Comparison of ENCODE assay signal across 8 mouse cellular contexts in the genomic region with DNA sequence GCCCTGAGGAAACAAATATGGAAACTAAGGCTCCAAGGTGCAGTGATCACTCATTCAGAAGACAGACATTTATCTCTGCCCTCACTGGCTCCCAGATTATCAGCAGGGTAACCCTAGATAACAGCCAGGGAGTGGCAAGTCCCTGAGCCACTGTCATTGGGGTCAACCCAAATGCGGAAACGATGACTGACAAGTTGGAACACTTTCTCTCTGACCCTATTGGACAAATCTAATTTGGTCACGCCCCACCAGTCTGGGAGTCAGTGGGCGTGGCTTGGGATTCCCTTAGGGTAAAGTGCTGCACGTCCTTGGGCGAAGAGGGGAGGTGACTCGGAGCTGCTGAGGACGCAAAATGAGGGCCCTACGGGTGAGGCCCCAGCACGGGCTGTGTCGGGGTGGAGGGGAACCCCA. TPM values are rescaled to one million over a fixed set of nuclear protein-coding genes. Genes with fewer than 3 reads are reported as not detected.
DNase-seq lines count a peak whose midpoint lies in the region; ATAC-seq and TF ChIP-seq lines count a peak whose summit lies in the region.

A gene (plus strand): TSS at position 266 of the 411 bp plus-strand sequence.

- peak; percentile 82 for DNase-seq in forebrain, embryonic 11.5 days (ENCODE audit: low spot score)
- peak; percentile 86 for DNase-seq in heart, postnatal 25 days (ENCODE audit: low spot score)
- peak; percentile 72 for DNase-seq in layer of hippocampus, adult 11-12 months (ENCODE audit: low spot score)
- DNase-seq in lung, postnatal 0 days (ENCODE audit: low spot score), result peak; percentile 96
- DNase-seq in ovary, postnatal 10 days (ENCODE audit: low spot score), result peak; percentile 46
- DNase-seq in thymus, postnatal 10 days (ENCODE audit: low spot score in 2 of 2), result peak; percentile 84 to 86

- no peaks in the 10 kb centered on the region for H3K9me3 ChIP-seq in ES-Bruce4 (replicated peaks; ENCODE audit: control insufficient read depth, insufficient read depth, low read length, poor library complexity, severe bottlenecking)
- no peaks in the 10 kb centered on the region for H3K9me3 ChIP-seq in forebrain, embryonic 11.5 days (ENCODE audit: control insufficient read depth, low read length)
- H3K9me3 ChIP-seq in lung, postnatal 0 days (ENCODE audit: low read length), result no peaks in the 10 kb centered on the region

- intact Hi-C loops in heart, postnatal 25 days (cut with DNase I), result loop anchor here (5.0 kb wide), 1 partner anchor 33 kb away; no protein-coding TSS in a partner anchor

- TF ChIP-seq CTCF in ES-Bruce4 (IDR thresholded peaks at IDR 0.05; ENCODE audit: low read depth, low read length), result no peak
- no peak for TF ChIP-seq CTCF in lung, postnatal 0 days (IDR thresholded peaks at IDR 0.05)

- H3K36me3 ChIP-seq in ES-Bruce4 (ENCODE audit: control insufficient read depth, insufficient read depth, low read length, poor library complexity, severe bottlenecking), result peaks cover 22% of the 10 kb centered on the region
- peaks cover 4% of the 10 kb centered on the region for H3K36me3 ChIP-seq in forebrain, embryonic 11.5 days (ENCODE audit: control insufficient read depth, insufficient read depth, low read length)
- H3K36me3 ChIP-seq in lung, postnatal 0 days (ENCODE audit: insufficient read depth, low read length), result peaks cover 18% of the 10 kb centered on the region

- TF ChIP-seq EP300 in ES-Bruce4 (IDR thresholded peaks at IDR 0.05; ENCODE audit: insufficient read depth, low read depth, low read length), result peak; percentile 78; the same call in 1 of the 2 replicates
- TF ChIP-seq EP300 in lung, postnatal 0 days (IDR thresholded peaks at IDR 0.05), result no peak

- peak within 1 kb of the TSS; percentile 49 for H3K4me2 ChIP-seq in forebrain, embryonic 11.5 days (ENCODE audit: low read depth, low read length, severe bottlenecking)
- peak within 1 kb of the TSS; percentile 53 for H3K4me2 ChIP-seq in lung, postnatal 0 days (replicated peaks; ENCODE audit: low read depth, low read length)

- H3K27ac ChIP-seq in ES-Bruce4 (ENCODE audit: insufficient read depth, low read length), result peak within 1 kb of the TSS; percentile 65
- H3K27ac ChIP-seq in brown adipose tissue, adult 24 weeks (replicated peaks; ENCODE audit: low read depth, low read length), result peak within 1 kb of the TSS; percentile 82
- H3K27ac ChIP-seq in forebrain, embryonic 11.5 days (ENCODE audit: low read depth, low read length), result no peak within 1 kb of the TSS
- no peak within 1 kb of the TSS for H3K27ac ChIP-seq in lung, postnatal 0 days (ENCODE audit: low read length)

- ATAC-seq in forebrain, embryonic 11.5 days (replicated peaks; ENCODE audit: low FRiP score), result peak; percentile 78
- ATAC-seq in lung, postnatal 0 days, result peak; percentile 94

- peak within 1 kb of the TSS; percentile 72 for H3K4me3 ChIP-seq in ES-Bruce4 (ENCODE audit: low read depth, low read length)
- peak within 1 kb of the TSS; percentile 66 for H3K4me3 ChIP-seq in brown adipose tissue, adult 24 weeks (ENCODE audit: insufficient read depth, low read depth, low read length)
- H3K4me3 ChIP-seq in forebrain, embryonic 11.5 days (ENCODE audit: low read depth, low read length), result peak within 1 kb of the TSS; percentile 11
- H3K4me3 ChIP-seq in lung, postnatal 0 days (ENCODE audit: low read depth, low read length), result peak within 1 kb of the TSS; percentile 11

- peaks cover 3% of the 10 kb centered on the region for H3K4me1 ChIP-seq in ES-Bruce4 (ENCODE audit: control insufficient read depth, insufficient read depth, low read length)
- no peaks in the 10 kb centered on the region for H3K4me1 ChIP-seq in brown adipose tissue, adult 24 weeks (ENCODE audit: control insufficient read depth, insufficient read depth, insufficient read length, low read length)
- H3K4me1 ChIP-seq in forebrain, embryonic 11.5 days (replicated peaks; ENCODE audit: control insufficient read depth, insufficient read depth, low read length), result peaks cover 4% of the 10 kb centered on the region; the same call in 1 of the 2 replicates
- H3K4me1 ChIP-seq in lung, postnatal 0 days (ENCODE audit: insufficient read depth, low read depth, low read length), result no peaks in the 10 kb centered on the region; the same call in 1 of the 2 replicates

- peak; percentile 49 for TF ChIP-seq POLR2A in ES-Bruce4 (IDR thresholded peaks at IDR 0.05; ENCODE audit: insufficient read depth, low read length)

- under 1% methylated on average over 11 of the region's 11 CpGs for WGBS in forebrain, embryonic 11.5 days
- 2% methylated on average over 11 of the region's 11 CpGs for WGBS in lung, postnatal 0 days

- peak within 1 kb of the TSS; percentile 58 for H3K9ac ChIP-seq in ES-Bruce4 (ENCODE audit: low read depth, poor library complexity, severe bottlenecking)
- peak within 1 kb of the TSS; percentile 39; the same call in 1 of the 2 replicates for H3K9ac ChIP-seq in forebrain, embryonic 11.5 days (ENCODE audit: low read length)
- 0 out of 2 replicates have a peak within 1 kb of the TSS, but pooled peaks have one; percentile 3 for H3K9ac ChIP-seq in lung, postnatal 0 days (replicated peaks; ENCODE audit: low read depth)

- H3K27me3 ChIP-seq in ES-Bruce4 (ENCODE audit: control insufficient read depth, insufficient read depth, low read length, poor library complexity, severe bottlenecking), result no peaks in the 10 kb centered on the region
- no peaks in the 10 kb centered on the region for H3K27me3 ChIP-seq in forebrain, embryonic 11.5 days (ENCODE audit: control insufficient read depth, insufficient read depth, low read length)
- no peaks in the 10 kb centered on the region for H3K27me3 ChIP-seq in lung, postnatal 0 days (replicated peaks; ENCODE audit: insufficient read depth, low read length)

RNA-seq across cellular contexts. Expression of the gene that starts here (rescaled TPM):
- polyA plus RNA-seq in ES-Bruce4 (2011; ENCODE audit: insufficient read depth, insufficient read length, low read depth, missing spikeins), result 21.7 and 21.8 TPM in 2 replicates
- 3,242 and 3,950 TPM in 2 replicates for polyA plus RNA-seq in brown adipose tissue, adult 24 weeks (2012; ENCODE audit: insufficient read depth, insufficient read length, missing spikeins)
- polyA plus RNA-seq in forebrain, embryonic 11.5 days (2014; fragmentation: Nextera tagmentation; extraction: Ambion mirVana), result 3.5 and 3.9 TPM in 2 replicates
- 1,000 to 10,000 TPM; 2,700 to 2,749 TPM for total RNA-seq in heart, postnatal 25 days (2021)
- polyA plus RNA-seq in lung, postnatal 0 days (2015; fragmentation: Nextera tagmentation; extraction: Ambion mirVana), result 18.7 and 18.8 TPM in 2 replicates

Comparison
In these comparisons a context has a peak if more than half of its experiments do, and no peak if none do; other contexts are left out.
1. RNA of the gene that starts here (polyA plus RNA-seq): 3,242 to 3,950 TPM in brown adipose tissue, adult 24 weeks; 21.7 to 21.8 TPM in ES-Bruce4, 18.7 to 18.8 TPM in lung, postnatal 0 days and 3.5 to 3.9 TPM in forebrain, embryonic 11.5 days; every median in the first group is over 100 times any median in the second.
2. H3K27ac ChIP-seq: peak in ES-Bruce4 (single experiment) and brown adipose tissue, adult 24 weeks (single experiment); none in forebrain, embryonic 11.5 days (single experiment) and lung, postnatal 0 days (single experiment).
3. H3K4me3 ChIP-seq: peak in every context shown above with its lines; median percentile 72 in ES-Bruce4; 66 in brown adipose tissue, adult 24 weeks; 11 in forebrain, embryonic 11.5 days; 11 in lung, postnatal 0 days.
4. H3K9ac ChIP-seq: peak in every context shown above with its lines; median percentile 58 in ES-Bruce4; 39 in forebrain, embryonic 11.5 days; 3 in lung, postnatal 0 days.
5. DNase-seq: peak in every context shown above with its lines; median percentile 96 in lung, postnatal 0 days; 86 in heart, postnatal 25 days; 85 in thymus, postnatal 10 days; 82 in forebrain, embryonic 11.5 days; 72 in layer of hippocampus, adult 11-12 months; 46 in ovary, postnatal 10 days.